Mouse (Mus musculus): Measurements from ENCODE around the gene Tmem179. TPM values are rescaled to one million over a fixed set of nuclear protein-coding genes. Genes with fewer than 3 reads are reported as not detected.

Tmem179 gene
- polyA plus RNA-seq, 1 experiment, result not detected

DNA sequence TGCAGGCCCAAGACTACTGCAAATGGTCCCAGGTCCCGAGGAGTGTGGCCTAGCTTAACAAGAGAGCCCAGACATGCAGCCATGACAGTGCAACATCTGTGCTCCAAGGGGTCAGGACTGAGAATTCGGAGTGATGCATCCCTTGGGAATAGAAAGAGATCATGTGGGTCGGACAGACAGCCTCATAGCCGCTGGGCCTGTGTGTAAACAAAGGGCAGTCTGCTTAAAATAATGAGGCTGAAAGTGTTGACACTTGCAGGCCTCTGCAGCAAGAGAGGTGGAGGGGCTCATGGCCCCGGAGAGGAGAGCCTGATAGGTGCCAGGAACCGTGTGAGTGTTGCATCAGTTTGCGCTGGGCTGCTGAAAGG lies 6.2 kb downstream of the Tmem179 start:
- H3K4me1 ChIP-seq (ENCODE audit: control insufficient read depth, insufficient read depth, low read length), result peaks cover 45% of the 10 kb centered on the region
- peak overlapping the region; percentile 76 for H3K27ac ChIP-seq (ENCODE audit: insufficient read depth, low read depth, low read length)
- TF ChIP-seq POLR2A (IDR thresholded peaks at IDR 0.05; ENCODE audit: insufficient read depth, low read depth, low read length) (no peak), CTCF (IDR thresholded peaks at IDR 0.05; ENCODE audit: insufficient read depth, low read depth, low read length) (no peak)
- WGBS, result 12% methylated on average over 7 of the region's 7 CpGs
- H3K4me3 ChIP-seq (ENCODE audit: insufficient read depth, low read depth, low read length), result peak overlapping the region; percentile 60

- 77% methylated on average over 3 of the region's 3 CpGs for WGBS
- TF ChIP-seq CTCF (IDR thresholded peaks at IDR 0.05; ENCODE audit: insufficient read depth, low read depth, low read length) (no peak), POLR2A (IDR thresholded peaks at IDR 0.05; ENCODE audit: insufficient read depth, low read depth, low read length) (no peak)
- Histone ChIP-seq H3K27ac (ENCODE audit: insufficient read depth, low read depth, low read length) (no peak overlapping the region), H3K4me1 (ENCODE audit: control insufficient read depth, insufficient read depth, low read length) (peaks cover 54% of the 10 kb centered on the region), H3K4me3 (ENCODE audit: insufficient read depth, low read depth, low read length) (no peak overlapping the region; the same call in 1 of the 2 replicates)
Measured at GRCm38 (mm10) chr12:112507984-112508383, 8.6 kb downstream of the Tmem179 start.

DNA sequence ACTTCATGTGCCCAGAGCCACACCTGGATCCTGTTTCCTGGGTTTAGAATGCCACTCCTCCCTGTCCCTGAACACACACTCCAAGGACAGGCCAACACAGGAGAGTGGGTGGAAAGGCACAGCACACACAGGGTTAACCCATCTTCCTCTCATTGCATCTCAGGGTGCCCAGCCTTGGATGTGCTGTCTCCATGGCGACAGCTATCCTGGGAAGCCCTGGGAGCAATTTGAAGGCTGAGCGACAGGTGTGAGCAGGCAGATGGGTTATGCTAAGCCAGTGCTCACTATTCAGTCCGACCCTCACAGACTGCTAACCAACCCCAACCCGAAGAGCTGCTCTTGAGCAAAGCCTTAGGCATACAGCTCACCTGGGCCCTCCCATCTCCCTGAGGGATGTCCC lies 9.3 kb downstream of the Tmem179 start:
- H3K4me3 ChIP-seq (ENCODE audit: insufficient read depth, low read depth, low read length), result no peak overlapping the region
- 50% methylated on average over 4 of the region's 4 CpGs for WGBS
- H3K4me1 ChIP-seq (ENCODE audit: control insufficient read depth, insufficient read depth, low read length), result peaks cover 56% of the 10 kb centered on the region
- no peak overlapping the region for H3K27ac ChIP-seq (ENCODE audit: insufficient read depth, low read depth, low read length)
- TF ChIP-seq POLR2A (IDR thresholded peaks at IDR 0.05; ENCODE audit: insufficient read depth, low read depth, low read length) (no peak), CTCF (IDR thresholded peaks at IDR 0.05; ENCODE audit: insufficient read depth, low read depth, low read length) (no peak)

DNA sequence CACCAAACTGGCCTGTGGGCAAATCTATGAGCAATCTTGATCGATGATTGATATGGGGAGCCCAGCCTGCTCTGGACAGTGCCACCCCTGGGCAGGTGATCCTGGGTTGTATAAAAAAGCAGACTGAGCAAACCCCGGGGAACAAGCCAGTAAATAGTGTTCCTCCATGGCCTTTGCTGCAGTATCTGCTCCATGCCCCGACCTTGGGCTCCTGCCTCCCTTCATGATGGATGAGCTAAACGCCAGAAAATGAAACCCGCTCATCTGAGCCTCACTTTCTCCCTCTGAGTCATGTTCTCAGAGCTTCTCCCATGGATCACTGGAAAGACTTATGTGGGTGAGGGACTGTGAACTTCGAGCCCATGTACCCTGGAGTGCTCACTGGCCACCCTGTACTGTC lies 10.3 kb downstream of the Tmem179 start:
- WGBS, result 76% methylated on average over 6 of the region's 6 CpGs
- no peak overlapping the region for H3K4me3 ChIP-seq (ENCODE audit: insufficient read depth, low read depth, low read length)
- H3K4me1 ChIP-seq (ENCODE audit: control insufficient read depth, insufficient read depth, low read length), result peaks cover 53% of the 10 kb centered on the region
- no peak overlapping the region for H3K27ac ChIP-seq (ENCODE audit: insufficient read depth, low read depth, low read length)
- no peak for TF ChIP-seq CTCF (IDR thresholded peaks at IDR 0.05; ENCODE audit: insufficient read depth, low read depth, low read length)
- no peak for TF ChIP-seq POLR2A (IDR thresholded peaks at IDR 0.05; ENCODE audit: insufficient read depth, low read depth, low read length)

DNA sequence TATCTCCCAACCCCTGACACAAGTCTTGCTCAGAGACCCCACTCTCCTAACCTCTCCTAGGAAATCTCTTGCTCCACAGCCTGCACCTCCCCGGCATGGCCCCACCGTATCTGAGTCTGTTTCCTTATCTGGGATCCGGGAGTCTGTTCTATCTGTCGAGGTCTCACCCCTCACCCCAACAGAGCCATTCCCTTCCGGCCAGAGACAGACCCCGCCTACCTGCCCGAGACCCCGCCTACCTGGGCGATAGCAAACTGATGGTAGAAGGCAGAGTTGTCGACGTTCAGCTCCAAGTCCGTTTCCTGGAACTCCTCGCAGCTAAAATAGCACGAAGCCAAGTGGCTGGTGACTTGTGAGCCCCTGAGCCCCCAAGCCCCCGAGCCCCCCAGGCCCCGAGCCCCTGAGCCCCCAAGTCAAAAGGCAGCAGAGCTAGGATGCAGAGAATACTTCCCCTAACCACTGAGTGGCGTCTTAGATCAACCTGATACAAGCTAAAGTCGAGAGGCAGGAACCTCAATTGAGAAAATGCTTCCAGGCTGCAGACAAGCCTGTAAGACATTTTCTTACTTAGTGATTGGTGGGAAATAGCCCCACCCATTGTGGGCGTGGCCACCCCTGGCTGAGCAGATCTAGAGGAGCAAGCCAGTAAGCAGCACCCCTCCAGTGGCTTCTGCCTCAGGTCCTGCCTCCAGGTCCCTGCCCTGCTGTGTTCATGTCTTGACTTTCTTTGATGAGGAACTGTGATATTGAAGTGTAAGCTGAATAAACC lies 13.4 kb downstream of the Tmem179 start:
- Histone ChIP-seq H3K27ac (ENCODE audit: insufficient read depth, low read depth, low read length) (no peak overlapping the region), H3K4me1 (ENCODE audit: control insufficient read depth, insufficient read depth, low read length) (peaks cover 38% of the 10 kb centered on the region), H3K4me3 (ENCODE audit: insufficient read depth, low read depth, low read length) (no peak overlapping the region)
- 53% methylated on average over 19 of the region's 19 CpGs for WGBS
- TF ChIP-seq CTCF (IDR thresholded peaks at IDR 0.05; ENCODE audit: insufficient read depth, low read depth, low read length) (no peak), POLR2A (IDR thresholded peaks at IDR 0.05; ENCODE audit: insufficient read depth, low read depth, low read length) (no peak)

DNA sequence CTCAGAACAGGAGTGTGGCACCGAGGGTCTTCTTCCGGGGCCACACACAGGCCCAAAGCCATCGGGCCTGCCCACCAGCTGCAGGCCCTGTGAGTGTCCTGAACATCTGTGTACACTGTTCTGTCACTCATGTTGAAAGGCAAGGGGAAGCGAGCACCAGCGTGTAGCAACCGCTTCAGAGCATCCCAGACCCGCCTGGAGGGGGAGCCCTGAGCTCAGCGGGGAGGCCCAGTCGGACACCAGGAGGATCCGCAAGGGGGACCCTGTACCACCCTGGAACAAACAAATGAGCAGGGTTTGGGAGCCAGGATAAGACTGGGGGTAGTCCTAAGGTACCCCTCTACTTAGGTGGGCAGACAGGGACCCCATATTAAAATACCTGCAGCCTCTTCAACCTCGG lies 17.9 kb downstream of the Tmem179 start:
- TF ChIP-seq POLR2A (IDR thresholded peaks at IDR 0.05; ENCODE audit: insufficient read depth, low read depth, low read length), result no peak
- TF ChIP-seq CTCF (IDR thresholded peaks at IDR 0.05; ENCODE audit: insufficient read depth, low read depth, low read length), result no peak
- 41% methylated on average over 11 of the region's 11 CpGs for WGBS
- H3K4me3 ChIP-seq (ENCODE audit: insufficient read depth, low read depth, low read length), result no peak overlapping the region
- H3K27ac ChIP-seq (ENCODE audit: insufficient read depth, low read depth, low read length), result no peak overlapping the region
- H3K4me1 ChIP-seq (ENCODE audit: control insufficient read depth, insufficient read depth, low read length), result peaks cover 6% of the 10 kb centered on the region; the same call in 1 of the 2 replicates

GRCm38 (mm10) chr12:112497731-112498130 lies 18.8 kb downstream of the Tmem179 start:
- H3K4me3 ChIP-seq (ENCODE audit: insufficient read depth, low read depth, low read length), result no peak overlapping the region
- TF ChIP-seq CTCF (IDR thresholded peaks at IDR 0.05; ENCODE audit: insufficient read depth, low read depth, low read length) (no peak), POLR2A (IDR thresholded peaks at IDR 0.05; ENCODE audit: insufficient read depth, low read depth, low read length) (no peak)
- WGBS, result 65% methylated on average over 8 of the region's 8 CpGs
- H3K4me1 ChIP-seq (ENCODE audit: control insufficient read depth, insufficient read depth, low read length), result no peaks in the 10 kb centered on the region
- no peak overlapping the region for H3K27ac ChIP-seq (ENCODE audit: insufficient read depth, low read depth, low read length)

DNA sequence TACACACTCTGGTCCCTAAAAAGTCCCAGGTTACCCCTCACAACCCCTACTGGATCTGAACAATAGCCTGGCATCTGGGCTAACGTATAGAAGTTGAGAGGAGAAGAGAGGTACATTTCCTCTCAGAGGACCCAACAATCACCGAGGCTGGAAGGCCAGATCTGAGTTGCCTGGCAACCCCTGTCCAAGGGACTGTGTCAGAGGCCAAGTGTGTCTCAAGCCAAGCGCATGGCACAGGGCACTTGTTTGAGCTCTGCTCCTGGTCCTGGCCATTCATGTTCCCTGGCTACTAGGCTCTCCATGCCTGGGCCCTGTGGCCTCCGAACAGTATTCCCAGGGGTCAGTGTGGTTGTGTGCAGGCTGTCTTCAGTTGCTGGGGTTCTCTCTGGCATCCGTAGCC lies 20.4 kb downstream of the Tmem179 start:
- Histone ChIP-seq H3K27ac (ENCODE audit: insufficient read depth, low read depth, low read length) (no peak overlapping the region), H3K4me1 (ENCODE audit: control insufficient read depth, insufficient read depth, low read length) (peaks cover 4% of the 10 kb centered on the region), H3K4me3 (ENCODE audit: insufficient read depth, low read depth, low read length) (no peak overlapping the region)
- WGBS, result 66% methylated on average over 5 of the region's 5 CpGs
- no peak for TF ChIP-seq CTCF (IDR thresholded peaks at IDR 0.05; ENCODE audit: insufficient read depth, low read depth, low read length)
- no peak for TF ChIP-seq POLR2A (IDR thresholded peaks at IDR 0.05; ENCODE audit: insufficient read depth, low read depth, low read length)

DNA sequence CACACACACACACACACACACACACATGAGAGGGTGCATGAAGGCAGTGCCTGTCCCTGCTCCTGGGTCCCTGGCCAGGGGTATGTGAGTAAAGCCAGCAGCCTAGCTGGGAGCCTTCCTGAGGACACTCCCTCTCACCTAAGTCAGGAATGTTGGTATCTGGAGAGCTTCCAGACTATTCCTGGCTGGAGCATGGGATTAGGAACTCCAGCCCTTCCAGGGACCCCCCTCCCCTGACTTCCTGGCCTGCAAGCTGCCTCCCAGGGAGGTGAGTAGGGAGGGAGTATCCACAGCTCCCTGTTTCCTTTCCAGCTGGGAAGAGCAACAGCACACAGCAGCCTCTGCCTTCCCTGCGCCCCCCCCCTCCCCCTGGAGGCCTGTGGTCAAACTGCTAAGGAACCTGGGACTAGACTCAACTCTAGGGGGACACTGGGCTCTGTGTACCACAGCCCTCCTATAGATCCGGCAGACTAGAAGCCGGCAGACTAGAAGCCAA lies 26.1 kb downstream of the Tmem179 start:
- Histone ChIP-seq H3K4me3 (ENCODE audit: insufficient read depth, low read depth, low read length) (no peak overlapping the region), H3K4me1 (ENCODE audit: control insufficient read depth, insufficient read depth, low read length) (peaks cover 14% of the 10 kb centered on the region), H3K27ac (ENCODE audit: insufficient read depth, low read depth, low read length) (no peak overlapping the region)
- WGBS, result 67% methylated on average over 3 of the region's 3 CpGs
- TF ChIP-seq CTCF (IDR thresholded peaks at IDR 0.05; ENCODE audit: insufficient read depth, low read depth, low read length), result no peak
- TF ChIP-seq POLR2A (IDR thresholded peaks at IDR 0.05; ENCODE audit: insufficient read depth, low read depth, low read length), result no peak

Data from olfactory bulb, adult 2 months (tissue).